Mouse (Mus musculus) heart, postnatal 25 days (tissue): ENCODE data around the gene Igfbpl1. TPM values are rescaled to one million over a fixed set of nuclear protein-coding genes. Genes with fewer than 3 reads are reported as not detected.
A peak's percentile ranks its signal among the peaks of the same experiment; 100 is the strongest.

ENCODE experiments used
- DNase-seq: peaks from one replicate; pipeline ENCODE4 v3.0.0; 2022; ENCODE audit warnings: low spot score
- intact Hi-C: fragments of 180-260 bp; cut with DNase I; formaldehyde crosslinking; loops from one replicate; pipeline ENCODE4 v1.15.1; 2025
- total RNA-seq, 2 experiments: library from RNA; stranded (reverse); gene quantifications; 2 replicates each; pipeline ENCODE4 v1.2.3; 2021

The Igfbpl1 gene
- total RNA-seq: 1 to 10 TPM in 1 of 2 experiments, under 1 TPM in 1; 0.83 to 1.6 TPM

DNA sequence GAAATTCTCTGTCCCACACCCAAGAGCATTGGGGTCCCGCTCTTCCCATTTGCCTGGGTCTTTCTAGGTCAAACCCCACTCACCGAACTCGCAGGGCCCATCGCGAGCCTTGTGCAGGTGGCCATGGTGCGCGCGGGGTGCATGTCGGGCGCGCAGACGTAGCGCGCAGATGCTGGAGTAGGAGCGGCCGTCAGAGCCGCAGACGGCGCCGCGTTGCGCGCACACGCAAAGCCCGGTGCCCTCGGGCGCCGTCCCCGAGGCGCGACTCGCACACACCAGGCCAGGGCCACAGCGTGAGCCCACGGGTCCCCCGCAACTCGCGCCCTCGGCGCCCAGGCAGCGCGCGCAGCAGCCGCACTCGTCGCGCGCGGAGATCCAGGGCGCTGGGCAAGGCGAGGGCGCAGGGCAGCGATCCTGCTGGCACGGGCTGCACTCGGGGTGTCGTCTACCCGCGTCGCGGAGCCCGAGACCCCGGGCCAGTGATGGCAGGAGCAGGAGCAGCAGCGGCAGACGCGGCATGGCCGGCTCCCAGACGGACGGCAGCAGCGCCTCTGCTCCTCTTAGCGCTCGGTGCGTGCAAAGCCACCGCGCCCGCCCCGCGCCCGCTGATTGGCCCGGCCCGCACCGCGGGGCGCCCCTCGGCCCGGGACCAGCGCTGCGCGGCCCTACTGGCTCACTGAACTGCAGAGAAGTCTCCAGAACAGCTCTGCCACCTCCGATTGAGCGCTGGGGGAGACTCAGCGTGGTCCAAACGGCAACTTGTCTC is at the start of gene Igfbpl1:
TSS of gene Igfbpl1 (minus strand) at position 649 of the 766 bp plus-strand sequence.
- no peak for DNase-seq
- intact Hi-C loops: no loop called here

DNA sequence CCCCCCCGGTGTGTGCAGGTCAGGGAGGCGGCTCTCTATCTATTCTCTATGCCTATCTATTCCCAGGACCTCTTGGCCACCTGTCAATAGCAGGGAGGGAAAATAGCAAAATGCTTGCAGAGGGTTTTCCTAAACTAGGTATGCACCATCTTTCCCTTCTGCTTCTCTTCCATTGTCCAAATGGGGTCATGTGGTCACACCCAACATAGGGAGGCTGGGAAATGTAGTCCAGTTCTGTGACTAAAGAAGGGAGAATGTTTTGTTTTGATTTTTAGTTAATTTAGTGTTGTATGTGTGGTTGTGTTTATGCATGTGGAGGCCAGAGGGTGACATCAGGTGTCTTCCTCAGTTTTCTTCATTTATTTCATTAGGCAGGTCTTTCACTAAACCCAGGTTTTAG is 45.4 kb upstream of the Igfbpl1 start:
- intact Hi-C loops: no loop called here
- no peak for DNase-seq

DNA sequence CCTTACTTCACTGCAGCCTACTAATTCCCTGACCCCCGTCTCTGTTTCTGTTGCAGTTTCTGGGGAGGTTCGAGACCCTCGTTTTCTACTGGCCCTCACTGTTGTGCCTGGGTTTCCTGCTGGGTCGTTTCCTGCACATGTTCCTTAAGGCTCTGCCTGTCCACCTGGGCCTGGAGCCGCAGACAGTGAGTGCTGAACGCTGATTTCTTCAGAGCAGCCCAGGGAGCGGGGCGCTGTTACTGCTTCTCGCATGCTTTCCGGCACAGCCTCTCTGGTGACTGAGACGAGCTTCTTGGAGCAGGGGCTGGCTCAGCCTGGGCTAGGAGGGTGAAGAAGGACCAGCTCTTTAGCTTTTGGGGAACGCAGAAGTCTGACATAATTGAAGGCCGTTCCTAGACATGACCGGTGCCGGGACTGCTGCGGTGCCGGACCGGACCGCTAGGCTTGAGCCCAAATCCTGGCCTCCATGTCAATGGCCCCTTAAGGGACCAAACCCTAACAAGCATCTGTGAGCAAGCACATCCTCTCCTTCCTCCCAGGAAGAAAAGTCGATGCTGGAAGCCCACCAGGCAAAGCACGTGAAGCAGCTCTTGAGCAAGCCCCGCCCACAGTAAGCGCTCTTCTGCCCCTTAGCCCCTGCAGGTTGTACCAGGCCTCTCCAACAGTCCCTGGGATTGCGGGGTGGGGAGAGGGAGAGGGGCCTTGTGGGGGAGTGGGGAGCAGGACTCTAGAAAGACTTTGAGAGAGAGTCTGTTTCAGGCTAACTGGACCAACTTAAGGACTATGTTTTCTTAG is 42.5 kb upstream of the Igfbpl1 start:
- intact Hi-C loops: no loop called here
- DNase-seq: no peak

DNA sequence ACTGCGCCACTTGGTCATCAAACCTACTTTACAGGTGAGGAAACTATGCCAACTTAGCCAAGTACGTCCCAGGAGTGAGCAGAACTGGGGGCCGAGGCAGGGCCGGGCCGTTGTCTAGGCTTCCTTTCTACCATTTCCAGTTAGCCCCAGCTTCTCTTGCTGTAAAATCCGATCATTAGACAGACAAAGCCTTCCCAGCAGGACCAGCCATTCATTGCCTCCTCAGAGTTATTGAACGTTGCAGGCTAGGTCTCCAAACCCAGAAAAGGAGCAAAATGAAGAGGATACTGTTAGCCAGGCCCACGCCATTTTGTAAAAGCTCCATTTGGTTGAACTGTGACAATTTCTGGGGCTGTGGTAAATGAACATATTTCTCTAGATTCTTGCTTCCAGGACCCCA is 40.7 kb upstream of the Igfbpl1 start:
- intact Hi-C loops: no loop called here
- DNase-seq: no peak

DNA sequence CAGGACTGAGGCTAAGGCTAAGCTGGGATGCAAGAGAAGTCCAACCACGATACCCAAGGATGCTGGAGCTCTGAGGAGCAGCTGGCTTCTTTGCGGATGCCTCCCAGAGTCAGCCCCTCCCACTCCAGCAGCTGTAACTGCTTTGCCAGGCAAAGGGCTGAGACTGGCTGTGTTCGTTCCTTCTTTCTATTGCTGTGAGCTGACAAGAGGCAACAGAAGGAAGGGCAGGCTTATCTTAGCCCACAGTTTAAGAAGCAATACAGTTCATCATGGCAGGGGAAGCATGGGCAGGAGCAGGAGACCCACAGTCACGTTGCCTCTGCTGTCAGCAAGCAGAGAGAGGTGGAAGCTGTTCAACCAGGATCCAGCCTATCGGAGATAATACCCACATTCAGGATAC is 34.4 kb upstream of the Igfbpl1 start:
- no peak for DNase-seq
- intact Hi-C loops: no loop called here

DNA sequence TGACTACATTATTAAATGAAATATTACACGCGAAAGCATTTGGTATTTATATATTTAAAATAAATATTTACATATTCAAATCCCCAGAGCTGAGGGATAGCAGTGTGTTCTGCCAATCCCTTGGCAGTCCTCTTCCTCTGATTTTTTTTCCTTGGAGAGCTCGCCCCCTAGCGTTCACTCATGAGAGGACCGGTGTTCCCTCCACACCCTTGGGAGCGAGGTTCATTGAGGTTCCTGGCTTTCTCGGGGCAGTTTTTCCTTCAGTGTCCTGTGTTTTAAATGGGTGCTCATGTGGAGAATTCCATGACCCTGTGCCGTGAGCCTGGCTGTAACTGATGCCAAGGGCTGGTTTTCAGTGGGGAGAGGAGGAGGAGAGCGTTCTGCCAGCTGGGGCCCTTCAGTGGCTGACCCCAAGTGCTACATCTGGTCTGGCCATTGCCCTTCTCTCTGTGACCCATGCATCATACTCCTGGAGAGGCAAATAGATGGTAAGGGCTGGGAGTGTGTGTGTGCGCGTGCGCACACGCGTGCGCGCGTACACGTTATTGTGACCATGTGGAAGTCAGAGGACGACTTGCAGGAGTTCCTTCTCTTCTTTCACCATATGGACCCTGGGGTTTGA is 29.2 kb upstream of the Igfbpl1 start:
- intact Hi-C loops: loop anchor here (1.0 to 5.0 kb wide), 2 partner anchors 437 to 569 kb away; no protein-coding TSS in a partner anchor
- DNase-seq: peak; percentile 13

DNA sequence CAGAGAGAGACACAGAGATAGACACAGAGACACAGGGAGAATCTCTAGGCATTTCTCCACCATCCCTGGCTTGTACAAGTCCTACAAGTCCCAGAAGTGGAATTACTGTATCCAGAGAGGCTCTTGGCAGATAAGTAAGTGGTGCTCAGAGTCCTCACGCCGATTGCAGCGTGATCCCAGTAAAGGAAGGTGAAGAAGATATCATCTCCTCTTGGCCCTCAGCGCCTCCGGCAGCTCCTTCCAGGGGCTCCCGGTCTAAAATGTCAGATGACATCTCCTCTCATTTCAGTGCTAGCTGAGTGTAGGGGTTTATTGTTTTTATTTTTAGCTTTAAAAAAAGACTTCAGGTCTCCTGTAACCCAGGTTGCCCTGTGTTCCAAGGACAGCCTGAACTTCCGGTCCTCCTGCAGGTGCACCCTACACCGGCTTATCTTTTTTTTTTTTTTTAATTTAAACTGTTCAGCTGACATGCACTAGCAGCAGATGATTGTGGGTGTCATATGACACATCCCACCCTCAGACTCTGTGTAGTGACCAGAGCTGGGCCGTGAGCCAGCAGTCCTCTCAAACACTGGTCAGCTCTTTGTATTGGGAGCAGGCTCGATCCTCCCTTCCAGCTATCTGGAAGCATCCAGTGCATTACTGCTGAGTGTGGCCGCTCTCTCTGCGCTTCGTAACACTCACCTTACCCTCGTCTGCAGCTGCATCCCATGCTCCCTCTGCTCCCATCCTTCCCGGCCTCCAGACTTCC is 26.9 kb upstream of the Igfbpl1 start:
- DNase-seq: no peak
- intact Hi-C loops: loop anchor here (5.0 kb wide), 2 partner anchors 66 to 756 kb away; no protein-coding TSS in a partner anchor

DNA sequence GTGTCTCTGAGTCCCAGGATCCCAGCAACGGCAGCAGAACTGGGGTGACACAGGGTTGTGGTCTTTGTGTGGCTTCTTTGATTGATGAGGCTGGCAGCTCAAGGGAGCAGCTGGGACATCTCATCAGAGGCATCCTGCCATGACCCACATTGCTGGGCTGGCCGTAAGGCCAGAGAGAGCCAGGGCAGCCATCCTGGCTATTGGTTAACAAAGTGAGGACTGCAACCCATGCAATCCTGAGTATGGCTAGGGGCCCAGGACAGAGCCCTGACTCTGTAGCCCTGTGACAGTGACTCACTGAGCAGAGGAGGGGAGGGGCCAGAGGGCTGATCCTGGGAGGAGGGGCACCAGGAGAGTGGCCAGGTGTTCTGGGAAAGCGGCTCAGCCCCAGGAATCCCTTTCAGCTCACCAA is 24.9 kb upstream of the Igfbpl1 start:
- DNase-seq: no peak
- intact Hi-C loops: loop anchor here (5.0 kb wide), 2 partner anchors 64 to 754 kb away; no protein-coding TSS in a partner anchor

DNA sequence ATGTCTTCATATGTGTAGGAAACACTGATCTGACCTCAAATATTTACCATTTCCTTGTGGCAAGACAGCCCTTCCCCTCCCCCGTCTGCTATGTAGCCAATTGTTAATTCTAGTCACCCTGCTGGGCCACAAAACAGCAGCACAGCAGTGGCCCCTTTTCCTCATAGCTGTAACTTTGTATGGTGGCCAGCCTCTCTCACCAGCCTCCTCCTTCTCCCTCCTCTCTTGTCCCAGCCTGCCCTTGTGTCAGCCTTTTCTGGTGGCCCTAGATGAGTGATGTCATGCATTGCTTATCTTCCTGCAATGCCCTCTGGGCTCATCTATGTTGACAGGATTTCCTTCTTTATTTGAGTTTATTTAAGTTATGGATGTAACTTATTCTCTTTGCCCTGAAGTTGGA is 22.7 kb upstream of the Igfbpl1 start:
- intact Hi-C loops: no loop called here
- no peak for DNase-seq

DNA sequence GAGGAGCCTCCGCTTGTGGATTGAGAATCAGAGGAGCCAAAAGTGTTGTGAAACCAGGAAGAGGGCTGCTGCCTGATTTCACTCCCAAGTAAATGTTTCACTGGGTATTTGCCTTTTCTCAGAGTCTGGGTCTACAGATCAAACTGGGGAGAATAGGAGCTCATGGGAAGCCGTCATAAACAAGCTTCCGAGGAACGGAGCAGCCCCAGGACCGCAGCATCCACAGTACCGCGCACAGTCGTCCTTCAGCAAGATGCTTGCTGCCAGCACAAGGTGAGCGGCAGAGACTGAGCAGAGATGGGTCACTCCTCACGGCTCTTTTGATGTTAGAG is 22.1 kb upstream of the Igfbpl1 start:
- DNase-seq: no peak
- intact Hi-C loops: no loop called here

DNA sequence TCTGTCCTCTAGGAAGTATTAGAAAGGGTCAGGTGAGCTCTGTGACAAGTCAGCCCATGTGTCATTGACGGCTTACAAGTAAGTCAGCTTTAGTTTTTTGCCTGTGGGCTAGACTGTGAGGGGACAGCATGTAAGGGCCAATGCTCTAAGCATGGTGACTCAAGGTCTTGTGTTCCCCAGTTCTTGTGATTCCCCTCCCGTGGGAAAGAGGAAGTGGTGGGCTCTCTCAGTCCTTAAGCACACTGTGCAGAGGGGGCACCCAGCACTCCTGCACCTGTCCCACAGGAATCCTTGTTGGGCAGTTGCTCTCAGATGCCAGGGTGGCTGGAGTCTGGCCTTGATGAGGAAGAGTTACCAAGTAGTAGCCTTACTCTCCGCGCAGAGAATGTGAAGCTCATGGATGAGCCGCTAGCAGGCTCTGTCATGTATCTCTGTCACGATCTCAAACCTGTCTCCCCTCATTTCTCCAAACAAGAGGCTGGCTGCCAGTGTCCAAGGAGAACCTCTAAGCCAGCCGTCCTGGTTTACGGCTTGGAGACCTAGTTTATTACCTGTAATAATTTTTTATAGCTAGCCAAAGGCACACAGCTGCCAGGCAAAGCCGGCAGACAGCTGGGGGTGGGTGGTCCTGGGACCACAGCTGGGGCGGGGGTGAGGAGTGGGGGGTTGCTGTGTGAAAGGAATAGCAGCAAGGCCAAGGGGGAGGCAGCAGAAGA is 21.5 kb upstream of the Igfbpl1 start, which contains the start of gene Stra6l:
TSS of gene Stra6l (plus strand) at position 556 of the 716 bp plus-strand sequence.
- no peak for DNase-seq
- intact Hi-C loops: no loop called here

DNA sequence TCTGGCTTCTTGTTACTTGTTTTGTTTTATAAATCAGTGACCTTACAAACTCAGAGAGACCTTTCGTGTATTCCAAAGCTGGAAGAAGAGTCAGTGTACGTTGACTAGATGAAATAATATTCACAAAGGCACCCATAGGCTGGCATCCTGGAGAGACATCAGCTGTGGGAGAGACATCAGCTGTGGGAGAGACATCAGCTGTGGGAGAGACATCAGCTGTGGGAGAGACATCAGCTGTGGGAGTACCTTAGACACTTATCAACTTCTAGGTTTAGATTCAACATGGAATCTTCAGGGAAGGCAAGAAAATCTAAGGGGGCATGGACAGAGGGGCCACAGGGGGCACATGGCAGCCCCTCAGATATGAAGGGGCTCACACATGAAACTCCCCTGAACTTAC is 19.5 kb upstream of the Igfbpl1 start:
- intact Hi-C loops: no loop called here
- no peak for DNase-seq

DNA sequence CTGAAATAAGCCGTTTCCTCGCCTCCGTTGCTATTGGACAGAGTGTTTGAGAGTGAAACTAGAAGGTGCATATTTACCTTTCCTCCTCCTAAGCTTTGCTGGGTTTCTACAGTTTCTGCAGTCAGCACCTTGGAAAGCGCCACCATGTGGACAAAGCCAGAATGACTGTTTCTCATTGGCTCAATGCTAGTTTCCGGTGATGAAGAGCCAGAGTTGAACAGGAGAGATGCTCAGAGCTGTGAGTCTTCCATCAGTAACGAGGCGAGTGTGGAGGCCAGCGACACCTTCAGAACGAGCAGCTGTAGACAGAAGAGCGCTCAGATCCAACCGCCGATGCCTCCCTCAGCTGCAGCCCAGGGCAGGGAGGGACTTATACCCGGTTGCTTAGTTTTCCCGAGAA is 17.6 kb upstream of the Igfbpl1 start:
- DNase-seq: no peak
- intact Hi-C loops: no loop called here

DNA sequence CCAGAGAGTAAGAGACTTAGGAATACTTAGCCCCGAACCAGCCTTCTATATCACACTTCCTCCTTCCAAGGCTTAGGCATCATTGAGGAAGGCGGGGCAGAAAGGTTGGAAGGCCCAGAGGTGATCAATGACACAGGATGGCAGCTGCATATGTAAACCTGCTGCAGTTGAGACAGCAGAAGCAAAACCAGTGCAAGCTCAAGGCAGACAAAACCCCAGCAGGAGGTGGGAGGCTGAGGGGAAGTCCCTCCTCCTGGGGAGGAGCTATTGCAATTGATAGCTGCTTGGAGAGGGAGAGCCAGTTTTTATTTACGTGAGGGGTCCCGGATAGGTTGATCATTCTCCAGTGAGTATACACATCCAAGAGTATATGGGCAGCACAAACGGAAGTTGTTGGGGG is 6.7 kb upstream of the Igfbpl1 start:
- intact Hi-C loops: no loop called here

DNA sequence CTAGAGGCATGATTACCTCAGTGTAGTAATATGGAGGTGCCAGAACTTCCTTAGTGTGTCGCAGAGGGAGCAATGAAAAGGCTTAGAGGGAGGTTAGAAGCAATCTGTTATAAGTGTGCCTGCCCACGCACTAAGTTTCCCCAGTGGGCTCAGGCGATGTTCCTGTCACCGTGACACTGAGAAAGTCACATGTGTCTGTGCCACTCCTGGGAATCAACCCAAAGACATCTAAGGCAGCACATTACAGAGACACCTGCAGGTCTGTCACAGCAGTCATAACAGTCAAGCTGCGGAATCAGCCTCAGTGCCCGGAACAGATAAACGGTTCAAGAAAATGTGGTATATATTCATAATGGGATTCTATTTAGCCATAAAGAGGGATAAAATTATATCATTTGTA is 5.3 kb upstream of the Igfbpl1 start:
- no peak for DNase-seq
- intact Hi-C loops: no loop called here

More for the DNA sequence above, 6.7 kb upstream of the Igfbpl1 start:
- no peak for DNase-seq

DNA sequence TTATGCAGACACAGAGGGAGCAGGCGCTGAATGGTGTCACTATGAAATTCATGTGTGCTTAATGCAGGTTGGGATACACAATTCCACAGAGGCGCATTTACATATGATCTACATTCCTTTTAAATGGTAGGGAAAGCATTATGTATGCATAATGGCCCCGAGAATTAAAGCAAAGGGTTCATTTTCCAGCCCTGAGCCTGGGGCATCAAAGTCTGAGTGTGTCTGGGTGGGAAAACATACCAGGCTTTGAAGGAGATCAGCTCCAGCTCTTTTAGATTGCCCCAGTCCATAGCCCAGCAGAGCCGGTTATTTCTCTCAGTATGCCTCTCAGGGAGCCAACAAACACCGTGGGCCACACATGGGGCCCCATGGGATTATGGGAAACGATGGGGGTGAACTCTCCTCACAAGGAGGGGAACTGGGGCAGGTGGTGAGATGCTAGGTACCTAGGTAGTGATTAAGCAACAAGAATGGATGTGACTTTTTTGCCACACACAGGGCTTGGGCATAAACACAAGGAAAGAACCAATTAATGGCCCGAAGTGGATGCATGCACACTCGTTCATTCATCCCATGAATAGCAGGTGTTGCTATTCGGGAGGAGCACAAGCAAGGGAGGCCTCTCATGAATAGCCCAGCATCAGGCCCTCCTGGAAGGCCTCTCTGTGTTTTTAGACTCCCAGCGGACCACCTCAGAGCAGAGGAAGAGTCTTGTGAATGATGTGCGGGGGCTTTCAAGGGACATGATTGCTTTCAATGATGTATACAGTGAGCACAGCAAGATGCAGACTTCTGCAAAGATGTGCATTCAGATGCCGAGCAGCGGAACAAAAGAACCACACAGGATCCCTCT is 3.4 kb upstream of the Igfbpl1 start:
- intact Hi-C loops: no loop called here

DNA sequence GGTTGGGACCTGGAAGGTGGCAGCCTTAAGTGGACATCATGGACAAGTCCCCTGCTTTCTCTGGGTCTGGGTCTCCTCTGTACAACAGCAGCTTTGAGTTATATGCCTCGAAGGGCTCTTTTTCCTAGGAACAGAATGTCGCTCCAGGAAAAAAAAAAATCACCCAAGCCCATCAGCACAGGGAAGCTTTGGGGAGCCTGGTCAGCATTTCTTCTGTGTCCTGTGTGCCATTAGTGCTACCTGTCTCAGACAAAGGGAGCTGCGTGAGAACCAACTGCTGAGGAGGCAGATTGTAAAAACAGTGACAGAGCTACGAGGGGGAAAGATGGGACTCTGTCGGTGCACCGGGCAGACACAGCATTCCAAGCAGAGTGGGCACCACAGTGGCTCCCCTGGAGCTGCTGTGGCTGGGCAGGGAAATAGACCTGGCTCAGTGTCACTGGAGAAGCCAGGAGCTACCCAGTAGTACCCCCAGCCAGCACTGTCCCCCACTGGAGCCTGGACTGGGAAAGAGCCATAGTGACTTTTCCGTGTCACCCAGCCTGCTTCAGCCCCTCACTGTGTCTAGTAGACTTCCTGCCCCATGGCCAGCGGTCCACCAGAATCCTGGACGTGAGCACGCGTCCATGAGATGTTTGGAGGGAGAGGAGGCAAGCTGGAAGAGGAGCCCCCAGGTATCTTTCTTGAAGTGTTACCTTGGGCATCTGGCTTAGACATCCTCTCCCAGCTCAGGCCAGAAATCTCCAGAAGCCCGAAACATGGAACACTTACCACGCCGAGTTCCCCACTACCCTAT is 1.8 kb downstream of the Igfbpl1 start:
- DNase-seq: no peak
- intact Hi-C loops: no loop called here

More for the DNA sequence above, 3.4 kb upstream of the Igfbpl1 start:
- no peak for DNase-seq
